Mouse (Mus musculus): ENCODE data around the gene Psen2. TPM values are rescaled to one million over a fixed set of nuclear protein-coding genes. Genes with fewer than 3 reads are reported as not detected.

The Psen2 gene
- polyA plus RNA-seq, 1 experiment from 2014 or later = 8.6 TPM

DNA sequence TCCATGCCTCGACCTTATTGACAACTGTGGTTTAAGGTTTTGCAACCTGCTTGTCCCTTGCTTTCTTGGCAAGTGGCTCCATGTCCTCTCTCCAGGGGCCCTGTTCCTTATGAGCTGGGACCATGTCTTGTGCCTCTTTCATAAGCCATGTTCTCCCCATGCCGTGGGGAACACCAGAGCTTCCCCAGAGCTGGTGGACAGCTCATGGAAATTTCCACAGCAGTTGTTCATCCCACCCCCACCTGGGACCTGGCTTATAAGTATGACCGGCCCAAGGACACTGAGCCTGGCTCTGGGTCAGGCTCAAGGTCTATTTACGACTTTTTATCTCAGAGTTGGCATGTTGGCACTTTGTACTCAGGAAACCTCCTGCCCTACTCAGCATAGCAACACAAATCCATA lies 53.2 kb downstream of the Psen2 start:
- no peaks in the 10 kb centered on the region for H3K9me3 ChIP-seq (replicated peaks; ENCODE audit: control insufficient read depth, low read length)
- WGBS = 79% methylated on average over 4 of the region's 4 CpGs
- no peaks in the 10 kb centered on the region for H3K27me3 ChIP-seq (replicated peaks; ENCODE audit: control insufficient read depth, insufficient read depth, low read length)
- H3K27ac ChIP-seq (ENCODE audit: low read depth, low read length) = no peak overlapping the region
- no peak overlapping the region for H3K9ac ChIP-seq (ENCODE audit: low read length)
- H3K4me1 ChIP-seq (ENCODE audit: control insufficient read depth, insufficient read depth, low read length) = no peaks in the 10 kb centered on the region
- ATAC-seq = no peak
- no peak overlapping the region for H3K4me2 ChIP-seq (ENCODE audit: low read length)
- no peak overlapping the region for H3K4me3 ChIP-seq (ENCODE audit: low read depth, low read length)
- no peaks in the 10 kb centered on the region for H3K36me3 ChIP-seq (ENCODE audit: control insufficient read depth, insufficient read depth, low read length)
- no peak for DNase-seq (ENCODE audit: low spot score)

DNA sequence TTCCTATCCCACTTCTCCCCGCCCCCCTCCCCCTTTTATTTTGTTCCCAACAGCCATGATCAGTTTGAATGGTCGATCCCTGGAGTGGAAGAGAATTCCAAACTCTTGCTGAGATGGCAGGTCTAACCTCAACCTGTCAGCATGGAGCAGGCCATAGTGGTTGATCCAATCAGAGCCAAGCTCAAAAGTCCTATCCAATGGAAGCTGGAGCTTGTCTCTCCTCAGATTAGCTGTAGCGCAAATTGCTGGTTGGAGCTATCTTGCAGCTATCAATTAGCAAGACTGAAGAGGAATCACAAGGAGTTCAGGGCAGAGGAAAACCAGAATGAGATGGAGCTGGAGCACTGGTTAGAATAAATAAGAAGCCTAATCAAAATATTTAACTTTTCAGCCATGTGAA lies 54.9 kb downstream of the Psen2 start:
- ATAC-seq = no peak
- Histone ChIP-seq H3K27me3 (replicated peaks; ENCODE audit: control insufficient read depth, insufficient read depth, low read length) (no peaks in the 10 kb centered on the region), H3K36me3 (ENCODE audit: control insufficient read depth, insufficient read depth, low read length) (no peaks in the 10 kb centered on the region), H3K4me1 (ENCODE audit: control insufficient read depth, insufficient read depth, low read length) (no peaks in the 10 kb centered on the region), H3K4me3 (ENCODE audit: low read depth, low read length) (no peak overlapping the region), H3K9ac (ENCODE audit: low read length) (no peak overlapping the region), H3K4me2 (ENCODE audit: low read length) (no peak overlapping the region), H3K27ac (ENCODE audit: low read depth, low read length) (no peak overlapping the region), H3K9me3 (replicated peaks; ENCODE audit: control insufficient read depth, low read length) (no peaks in the 10 kb centered on the region)
- WGBS = 78% methylated on average over 3 of the region's 3 CpGs
- no peak for DNase-seq (ENCODE audit: low spot score)

DNA sequence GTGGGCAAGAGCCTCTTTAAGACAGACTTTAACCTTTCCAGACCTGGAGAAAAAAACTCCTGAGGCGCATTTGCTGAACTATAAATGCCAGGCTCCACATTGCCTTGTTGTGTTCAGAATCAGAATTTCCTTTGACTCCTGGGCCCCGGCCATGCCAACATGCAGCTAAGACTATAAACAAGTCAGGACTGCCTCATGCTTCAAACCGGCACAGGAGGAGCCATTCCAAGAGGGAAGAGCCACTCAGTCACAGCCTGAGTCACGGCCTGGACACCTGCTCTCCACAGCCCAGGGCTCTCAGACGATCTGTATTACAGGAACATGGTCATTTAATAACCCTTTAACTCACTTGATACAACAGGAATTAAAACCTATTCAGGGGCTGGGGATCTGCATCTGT lies 62.5 kb downstream of the Psen2 start:
- WGBS = 81% methylated on average over 5 of the region's 5 CpGs
- Histone ChIP-seq H3K4me2 (ENCODE audit: low read length) (no peak overlapping the region), H3K27me3 (replicated peaks; ENCODE audit: control insufficient read depth, insufficient read depth, low read length) (no peaks in the 10 kb centered on the region), H3K36me3 (ENCODE audit: control insufficient read depth, insufficient read depth, low read length) (no peaks in the 10 kb centered on the region), H3K4me3 (ENCODE audit: low read depth, low read length) (no peak overlapping the region), H3K9ac (ENCODE audit: low read length) (no peak overlapping the region), H3K4me1 (ENCODE audit: control insufficient read depth, insufficient read depth, low read length) (peaks cover 2% of the 10 kb centered on the region; the same call in 1 of the 2 replicates), H3K9me3 (replicated peaks; ENCODE audit: control insufficient read depth, low read length) (no peaks in the 10 kb centered on the region), H3K27ac (ENCODE audit: low read depth, low read length) (no peak overlapping the region)
- no peak for ATAC-seq
- no peak for DNase-seq (ENCODE audit: low spot score)

DNA sequence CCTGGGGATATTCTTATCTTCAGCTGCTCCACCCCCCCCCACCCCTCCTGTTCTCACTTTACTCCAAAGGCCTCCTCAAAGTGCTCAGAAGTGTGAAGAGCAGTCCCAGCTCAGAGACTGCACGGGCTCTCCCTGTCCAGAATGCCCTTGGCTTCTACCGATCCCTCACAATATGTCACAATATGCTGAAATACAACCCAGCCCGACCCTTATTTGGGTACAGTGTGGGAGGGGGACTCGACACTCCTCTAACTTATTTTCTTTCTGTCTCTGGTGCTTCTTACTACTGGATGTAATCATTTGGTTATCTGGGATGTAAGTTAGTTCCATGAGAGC lies 63.6 kb downstream of the Psen2 start:
- WGBS = 82% methylated on average over 4 of the region's 4 CpGs
- Histone ChIP-seq H3K27ac (ENCODE audit: low read depth, low read length) (no peak overlapping the region), H3K4me1 (ENCODE audit: control insufficient read depth, insufficient read depth, low read length) (peaks cover 6% of the 10 kb centered on the region; the same call in 1 of the 2 replicates), H3K9me3 (replicated peaks; ENCODE audit: control insufficient read depth, low read length) (no peaks in the 10 kb centered on the region), H3K27me3 (replicated peaks; ENCODE audit: control insufficient read depth, insufficient read depth, low read length) (no peaks in the 10 kb centered on the region), H3K36me3 (ENCODE audit: control insufficient read depth, insufficient read depth, low read length) (no peaks in the 10 kb centered on the region), H3K9ac (ENCODE audit: low read length) (no peak overlapping the region), H3K4me3 (ENCODE audit: low read depth, low read length) (no peak overlapping the region), H3K4me2 (ENCODE audit: low read length) (no peak overlapping the region)
- no peak for ATAC-seq
- DNase-seq (ENCODE audit: low spot score) = no peak

DNA sequence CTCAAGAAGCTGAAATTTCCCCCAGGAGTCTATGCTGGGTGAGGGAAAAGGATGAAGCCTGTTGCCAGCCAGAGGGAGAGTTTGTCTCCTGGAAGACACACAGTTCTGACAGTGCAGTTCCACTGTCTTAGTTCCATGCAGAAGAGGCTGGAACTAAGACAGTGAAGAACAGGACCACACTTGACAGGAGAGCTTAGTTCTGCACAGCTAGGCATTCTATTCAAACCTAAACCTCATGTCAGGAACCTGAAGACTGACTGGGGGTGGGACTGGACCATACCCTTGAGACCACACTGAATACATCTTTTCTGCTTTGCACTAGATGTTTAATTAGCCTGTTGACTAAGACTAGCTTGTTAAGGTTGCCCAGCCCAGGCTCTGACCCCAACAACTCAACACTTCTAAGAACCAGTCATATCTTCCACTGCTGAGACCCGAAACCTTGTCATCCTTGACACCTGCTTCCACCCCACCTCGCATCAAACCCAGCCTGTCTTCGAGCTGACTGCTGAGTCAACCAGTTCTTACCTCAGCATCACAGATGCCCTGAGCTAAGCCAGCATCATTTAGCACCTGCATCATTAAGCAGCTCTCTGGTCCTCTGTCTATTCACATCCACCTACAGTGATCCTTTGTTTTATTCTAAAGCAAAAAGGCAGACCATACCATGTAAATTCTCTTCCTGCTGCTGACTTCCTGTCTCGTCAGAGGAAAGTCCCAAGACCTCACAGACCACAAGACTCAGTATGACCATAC lies 64.1 kb downstream of the Psen2 start, which contains the start of gene Coq8a:
Gene Coq8a (minus strand): TSS at position 644 of the 756 bp plus-strand sequence.
- H3K27ac ChIP-seq (ENCODE audit: low read depth, low read length) = no peak within 1 kb of the TSS
- H3K9me3 ChIP-seq (replicated peaks; ENCODE audit: control insufficient read depth, low read length) = no peaks in the 10 kb centered on the region
- H3K4me1 ChIP-seq (ENCODE audit: control insufficient read depth, insufficient read depth, low read length) = peaks cover 6% of the 10 kb centered on the region; the same call in 1 of the 2 replicates
- H3K27me3 ChIP-seq (replicated peaks; ENCODE audit: control insufficient read depth, insufficient read depth, low read length) = 0 out of 2 replicates have a peak, but pooled peaks cover under 1% of the 10 kb centered on the region
- H3K36me3 ChIP-seq (ENCODE audit: control insufficient read depth, insufficient read depth, low read length) = no peaks in the 10 kb centered on the region
- no peak within 1 kb of the TSS for H3K4me2 ChIP-seq (ENCODE audit: low read length)
- H3K9ac ChIP-seq (ENCODE audit: low read length) = no peak within 1 kb of the TSS
- WGBS = 75% methylated on average over 4 of the region's 4 CpGs
- DNase-seq (ENCODE audit: low spot score) (no peak), ATAC-seq (no peak)
- no peak within 1 kb of the TSS for H3K4me3 ChIP-seq (ENCODE audit: low read depth, low read length)

DNA sequence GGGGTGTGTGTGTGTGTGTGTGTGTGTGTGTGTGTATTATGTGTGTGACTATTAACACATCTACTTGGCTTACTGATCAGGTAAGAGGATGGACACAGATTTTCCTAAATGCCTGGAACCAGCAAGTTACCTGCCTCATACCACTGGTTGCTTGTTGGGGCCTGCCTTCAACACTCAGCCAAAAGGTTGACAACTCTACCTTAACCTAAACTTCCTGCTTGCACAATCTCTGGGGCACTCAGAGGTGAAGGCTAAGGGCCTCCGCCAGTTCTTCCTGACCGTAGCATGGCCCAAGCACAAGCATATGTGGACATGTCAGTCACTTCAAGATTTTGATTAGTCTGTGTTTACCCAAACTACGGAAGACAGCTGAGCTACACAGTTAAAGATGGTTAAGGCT lies 65.3 kb downstream of the Psen2 start:
- no peak overlapping the region for H3K4me2 ChIP-seq (ENCODE audit: low read length)
- H3K27ac ChIP-seq (ENCODE audit: low read depth, low read length) = no peak overlapping the region
- H3K36me3 ChIP-seq (ENCODE audit: control insufficient read depth, insufficient read depth, low read length) = no peaks in the 10 kb centered on the region
- no peak overlapping the region for H3K4me3 ChIP-seq (ENCODE audit: low read depth, low read length)
- no peak overlapping the region for H3K9ac ChIP-seq (ENCODE audit: low read length)
- ATAC-seq (no peak), DNase-seq (ENCODE audit: low spot score) (no peak)
- H3K27me3 ChIP-seq (replicated peaks; ENCODE audit: control insufficient read depth, insufficient read depth, low read length) = 0 out of 2 replicates have a peak, but pooled peaks cover 6% of the 10 kb centered on the region
- H3K4me1 ChIP-seq (ENCODE audit: control insufficient read depth, insufficient read depth, low read length) = peaks cover 6% of the 10 kb centered on the region; the same call in 1 of the 2 replicates
- no peaks in the 10 kb centered on the region for H3K9me3 ChIP-seq (replicated peaks; ENCODE audit: control insufficient read depth, low read length)
- WGBS = 91% methylated on average over 3 of the region's 3 CpGs

DNA sequence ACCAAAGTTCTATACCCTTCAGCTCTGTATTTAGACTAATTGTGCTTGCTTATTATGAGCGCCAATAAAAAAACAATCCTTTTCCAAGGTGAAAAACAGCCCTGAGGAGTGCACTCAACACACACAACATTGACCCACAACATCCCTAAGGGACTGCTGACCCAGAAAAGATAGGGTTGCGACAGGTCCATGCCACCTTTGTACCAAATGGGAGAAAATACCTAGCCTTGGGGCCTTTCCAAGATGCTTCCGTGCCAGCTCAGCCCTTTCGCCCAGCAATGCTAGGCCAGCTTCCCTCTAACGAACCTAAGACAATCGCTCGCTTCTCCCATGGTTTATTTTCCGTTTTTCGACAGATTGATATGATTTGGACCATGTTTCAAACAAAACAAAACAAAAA lies 66.7 kb downstream of the Psen2 start:
- ATAC-seq (no peak), DNase-seq (ENCODE audit: low spot score) (no peak)
- H3K9ac ChIP-seq (ENCODE audit: low read length) = no peak overlapping the region; the same call in 1 of the 2 replicates
- 0 out of 2 replicates have a peak, but pooled peaks cover 6% of the 10 kb centered on the region for H3K27me3 ChIP-seq (replicated peaks; ENCODE audit: control insufficient read depth, insufficient read depth, low read length)
- peak overlapping the region; percentile 92 for H3K4me2 ChIP-seq (ENCODE audit: low read length)
- peaks cover 6% of the 10 kb centered on the region; the same call in 1 of the 2 replicates for H3K4me1 ChIP-seq (ENCODE audit: control insufficient read depth, insufficient read depth, low read length)
- WGBS = 82% methylated on average over 9 of the region's 9 CpGs
- H3K4me3 ChIP-seq (ENCODE audit: low read depth, low read length) = peak overlapping the region; percentile 56
- no peaks in the 10 kb centered on the region for H3K36me3 ChIP-seq (ENCODE audit: control insufficient read depth, insufficient read depth, low read length)
- no peak overlapping the region for H3K27ac ChIP-seq (ENCODE audit: low read depth, low read length)
- H3K9me3 ChIP-seq (replicated peaks; ENCODE audit: control insufficient read depth, low read length) = no peaks in the 10 kb centered on the region

DNA sequence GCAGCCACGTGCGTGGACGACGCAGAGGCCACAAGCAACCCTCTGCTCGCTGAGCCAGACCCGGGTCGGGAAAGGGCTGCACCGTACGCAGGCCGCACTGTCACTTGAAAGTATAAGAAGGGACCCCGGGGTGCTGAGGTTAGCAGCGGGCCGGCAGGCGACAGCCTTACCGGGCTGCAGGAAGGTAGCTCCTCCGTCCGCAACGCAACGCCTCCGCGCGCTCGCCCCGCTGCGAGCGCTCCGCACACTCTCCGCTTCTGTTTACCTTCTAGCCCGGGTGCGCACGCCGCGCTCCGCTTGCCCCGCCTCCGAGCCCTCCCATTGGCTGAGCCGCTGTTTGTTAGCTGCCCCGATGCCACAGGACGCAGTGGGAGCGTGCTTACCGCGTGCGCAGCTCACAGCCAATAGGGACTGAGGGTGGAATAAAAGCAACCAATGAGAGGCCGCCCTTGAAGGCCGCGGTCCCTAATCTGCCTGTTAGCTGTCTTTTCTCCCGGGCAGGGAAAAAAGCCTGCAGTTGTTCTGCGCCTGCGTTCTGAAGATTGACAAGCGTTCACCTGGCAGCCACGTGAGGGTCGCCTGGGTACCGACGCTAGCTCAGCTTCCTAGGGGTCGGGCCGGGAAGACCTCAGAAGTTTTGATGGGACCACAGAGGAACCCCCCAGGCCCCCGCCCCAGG lies 67.4 kb downstream of the Psen2 start:
- H3K27ac ChIP-seq (ENCODE audit: low read depth, low read length) = no peak overlapping the region
- WGBS = under 1% methylated on average over 57 of the region's 57 CpGs
- ATAC-seq (peak; percentile 100), DNase-seq (ENCODE audit: low spot score) (peak; percentile 99)
- H3K27me3 ChIP-seq (replicated peaks; ENCODE audit: control insufficient read depth, insufficient read depth, low read length) = 0 out of 2 replicates have a peak, but pooled peaks cover 6% of the 10 kb centered on the region
- H3K36me3 ChIP-seq (ENCODE audit: control insufficient read depth, insufficient read depth, low read length) = no peaks in the 10 kb centered on the region
- no peaks in the 10 kb centered on the region for H3K9me3 ChIP-seq (replicated peaks; ENCODE audit: control insufficient read depth, low read length)
- H3K4me2 ChIP-seq (ENCODE audit: low read length) = peak overlapping the region; percentile 92
- H3K9ac ChIP-seq (ENCODE audit: low read length) = peak overlapping the region; percentile 59
- H3K4me3 ChIP-seq (ENCODE audit: low read depth, low read length) = peak overlapping the region; percentile 56
- peaks cover 6% of the 10 kb centered on the region; the same call in 1 of the 2 replicates for H3K4me1 ChIP-seq (ENCODE audit: control insufficient read depth, insufficient read depth, low read length)
